Mouse (Mus musculus) bone marrow macrophage, adult 2 months (primary cell): ENCODE data around the gene Tmem259.

ENCODE experiments used
- CTCF ChIP-seq: IDR thresholded peaks from 2 replicates; pipeline ENCODE4 v1.5.1; 2012; ENCODE audit warnings: low read depth, mild to moderate bottlenecking, low read length, moderate library complexity
- POLR2A ChIP-seq: IDR thresholded peaks from 2 replicates; pipeline ENCODE4 v1.6.1; 2012; ENCODE audit warnings: mild to moderate bottlenecking, low read depth, low read length, borderline replicate concordance

DNA sequence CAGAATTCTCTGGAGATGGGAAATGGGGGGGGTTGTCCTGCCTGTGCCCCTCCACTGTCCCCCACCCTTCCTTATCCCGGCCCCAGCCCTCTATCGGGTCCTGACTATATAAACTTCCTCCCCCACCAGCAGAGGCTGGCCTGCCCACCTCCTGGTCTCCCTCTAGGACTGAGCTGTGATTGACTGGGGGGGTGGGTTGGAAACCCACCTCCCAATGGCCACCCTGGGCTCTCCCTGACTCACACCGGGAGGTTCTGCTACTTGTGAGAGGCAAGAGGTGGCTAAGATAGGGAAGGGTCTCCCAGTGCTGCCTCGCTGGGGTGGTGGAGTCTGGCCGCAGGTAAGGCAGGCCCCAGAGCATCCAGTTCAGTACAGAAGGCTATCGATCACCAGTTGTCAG, 36.6 kb downstream of the Tmem259 start:
- no peak for TF ChIP-seq POLR2A
- no peak for TF ChIP-seq CTCF
